37 mouse cellular contexts compared by ENCODE assay signal in genomic region chr13:47134836-47135235, GRCm38 (mm10). TPM values are rescaled to one million over a fixed set of nuclear protein-coding genes. Genes with fewer than 3 reads are reported as not detected.
A peak's percentile ranks its signal among the peaks of the same experiment; 100 is the strongest.
DNase-seq lines count a peak whose midpoint lies in the region; ATAC-seq and TF ChIP-seq lines count a peak whose summit lies in the region.
"Had no signal": no experiment of that assay in that cellular context is flagged by ENCODE, and none has a peak within 500 bp of the region (broad histone marks: within the 10 kb centered on the region; RNA-seq: fewer than 3 reads in every experiment).

No protein-coding gene starts in this region.

- DNase-seq in frontal cortex, postnatal 25 days (ENCODE audit: low spot score in 2 of 2), result no peak
- peak; percentile 48 to 62 for DNase-seq in frontal cortex, postnatal 36 days (ENCODE audit: low spot score in 2 of 2)
- DNase-seq in right cerebral cortex, adult 2 months (ENCODE audit: low spot score in 2 of 2), result peak; percentile 52 to 59
- DNase-seq in midbrain, postnatal 0 days (ENCODE audit: low spot score), result no peak
- DNase-seq in spleen, postnatal 14 days (ENCODE audit: low spot score in 2 of 2), result no peak
- no peak for DNase-seq in ovary, postnatal 14 days (ENCODE audit: low spot score)
- DNase-seq: adrenal gland, postnatal 14 days; cerebellum, adult 11-12 months; cerebellum, adult 9-11 months; embryo, embryonic 11 days; forebrain, postnatal 0 days; gastrocnemius, adult 2 months; gastrocnemius, postnatal 36 days; heart, adult 18-20 months; heart, postnatal 36 days; kidney, adult 2 months; kidney, postnatal 4 days; liver; lung, adult 2 months; lung, postnatal 10 days; spleen, adult 18-20 months; thymus, adult 2 months; thymus, postnatal 36 days had no signal

- no peaks in the 10 kb centered on the region for H3K36me3 ChIP-seq in midbrain, postnatal 0 days (ENCODE audit: insufficient read depth, low read length)
- H3K36me3 ChIP-seq: embryonic facial prominence, embryonic 12.5 days; forebrain, embryonic 10.5 days; hindbrain, embryonic 12.5 days; intestine, embryonic 15.5 days; midbrain, embryonic 13.5 days had no signal

- H3K4me3 ChIP-seq in midbrain, postnatal 0 days (ENCODE audit: low read depth, low read length), result no peak overlapping the region
- H3K4me3 ChIP-seq: embryonic facial prominence, embryonic 12.5 days; forebrain, embryonic 10.5 days; gastrocnemius, adult 2 months; hindbrain, embryonic 12.5 days; intestine, embryonic 15.5 days; left cerebral cortex, adult 2 months; midbrain, embryonic 13.5 days had no signal

- H3K27ac ChIP-seq in midbrain, postnatal 0 days (ENCODE audit: low read depth, low read length), result no peak overlapping the region
- H3K27ac ChIP-seq: embryonic facial prominence, embryonic 12.5 days; forebrain, embryonic 10.5 days; gastrocnemius, adult 2 months; hindbrain, embryonic 12.5 days; hindbrain, postnatal 0 days; intestine, embryonic 15.5 days; kidney, postnatal 0 days; left cerebral cortex, adult 2 months; liver, embryonic 14.5 days; macrophage; midbrain, embryonic 13.5 days; stomach, postnatal 0 days had no signal

- H3K9ac ChIP-seq in midbrain, postnatal 0 days (replicated peaks; ENCODE audit: low read length, poor library complexity, severe bottlenecking), result no peak overlapping the region
- H3K9ac ChIP-seq: embryonic facial prominence, embryonic 12.5 days; forebrain, postnatal 0 days; hindbrain, embryonic 12.5 days; intestine, embryonic 15.5 days; liver, embryonic 14.5 days; midbrain, embryonic 13.5 days had no signal

- H3K4me2 ChIP-seq in midbrain, postnatal 0 days (ENCODE audit: low read depth, low read length, poor library complexity, severe bottlenecking), result no peak overlapping the region
- H3K4me2 ChIP-seq: embryonic facial prominence, embryonic 12.5 days; heart, embryonic 11.5 days; hindbrain, embryonic 12.5 days; intestine, embryonic 15.5 days; midbrain, embryonic 13.5 days had no signal

- H3K4me1 ChIP-seq in midbrain, postnatal 0 days (ENCODE audit: insufficient read depth, low read length), result no peaks in the 10 kb centered on the region
- H3K4me1 ChIP-seq: embryonic facial prominence, embryonic 12.5 days; forebrain, embryonic 10.5 days; hindbrain, embryonic 12.5 days; intestine, embryonic 15.5 days; midbrain, embryonic 13.5 days had no signal

- peak; percentile 95 for ATAC-seq in frontal cortex, adult (ENCODE audit: low TSS enrichment)
- ATAC-seq in midbrain, postnatal 0 days (ENCODE audit: low FRiP score), result no peak
- ATAC-seq: forebrain, postnatal 0 days; hindbrain, postnatal 0 days; intestine, embryonic 15.5 days; midbrain, embryonic 13.5 days had no signal

- 94% methylated on average over 7 of the region's 7 CpGs for WGBS in midbrain, postnatal 0 days

- no peak for TF ChIP-seq CTCF in midbrain, postnatal 0 days (IDR thresholded peaks at IDR 0.05)

- no peaks in the 10 kb centered on the region for H3K9me3 ChIP-seq in midbrain, postnatal 0 days (ENCODE audit: low read length)
- H3K9me3 ChIP-seq: embryonic facial prominence, embryonic 12.5 days; G1E; intestine, embryonic 15.5 days had no signal

- no peaks in the 10 kb centered on the region for H3K27me3 ChIP-seq in midbrain, postnatal 0 days (ENCODE audit: insufficient read depth, low read length)
- H3K27me3 ChIP-seq: embryonic facial prominence, embryonic 12.5 days; hindbrain, embryonic 12.5 days; intestine, embryonic 15.5 days; midbrain, embryonic 13.5 days had no signal

RNA-seq across cellular contexts. Expression of gene Rnf144b, which starts 12.4 kb away (rescaled TPM):
- total RNA-seq in midbrain, postnatal 0 days (2014; rRNA removed), result 4.1 TPM in 2 replicates
- polyA plus RNA-seq in midbrain, postnatal 0 days (2015; fragmentation: Nextera tagmentation; extraction: Ambion mirVana), result 1.8 and 1.9 TPM in 2 replicates

RNA-seq across cellular contexts. Expression of gene Dek, which starts 28.8 kb away (rescaled TPM):
- 34.1 and 60.0 TPM in 2 replicates for total RNA-seq in midbrain, postnatal 0 days (2014; rRNA removed)
- 96.3 and 112 TPM in 2 replicates for polyA plus RNA-seq in midbrain, postnatal 0 days (2015; fragmentation: Nextera tagmentation; extraction: Ambion mirVana)

Comparison
In these comparisons a context has a peak if more than half of its experiments do, and no peak if none do; other contexts are left out.
1. DNase-seq: peak in frontal cortex, postnatal 36 days (2 of 2) and right cerebral cortex, adult 2 months (2 of 2); none in frontal cortex, postnatal 25 days (0 of 2), midbrain, postnatal 0 days (single experiment), spleen, postnatal 14 days (0 of 2) and ovary, postnatal 14 days (single experiment).